Comparison of ENCODE assay signal across 22 mouse cellular contexts in genomic region chr10:59050434-59050833, GRCm38 (mm10).
DNase-seq lines count a peak whose midpoint lies in the region; ATAC-seq and TF ChIP-seq lines count a peak whose summit lies in the region.
"Had no signal": no experiment of that assay in that cellular context is flagged by ENCODE, and none has a peak within 500 bp of the region (broad histone marks: within the 10 kb centered on the region; RNA-seq: fewer than 3 reads in every experiment).

No protein-coding gene starts in this region.

- H3K9me3 ChIP-seq in lung, postnatal 0 days (ENCODE audit: low read length) = no peaks in the 10 kb centered on the region
- no peaks in the 10 kb centered on the region for H3K9me3 ChIP-seq in stomach, postnatal 0 days (ENCODE audit: control insufficient read depth, low read length)
- H3K9me3 ChIP-seq: embryonic facial prominence, embryonic 12.5 days; G1E; intestine, embryonic 15.5 days had no signal

- no peak overlapping the region for H3K9ac ChIP-seq in lung, postnatal 0 days (replicated peaks; ENCODE audit: low read depth)
- H3K9ac ChIP-seq in stomach, postnatal 0 days (ENCODE audit: low read length) = no peak overlapping the region
- H3K9ac ChIP-seq: embryonic facial prominence, embryonic 12.5 days; forebrain, embryonic 12.5 days; forebrain, postnatal 0 days; heart, embryonic 13.5 days; hindbrain, embryonic 12.5 days; intestine, embryonic 15.5 days had no signal

- intact Hi-C loops in heart, postnatal 25 days (cut with DNase I) = no loop called here

- H3K4me1 ChIP-seq in lung, postnatal 0 days (ENCODE audit: insufficient read depth, low read depth, low read length) = no peaks in the 10 kb centered on the region
- H3K4me1 ChIP-seq in stomach, postnatal 0 days (replicated peaks; ENCODE audit: control insufficient read depth, insufficient read depth) = no peaks in the 10 kb centered on the region
- H3K4me1 ChIP-seq: embryonic facial prominence, embryonic 12.5 days; forebrain, embryonic 12.5 days; heart, embryonic 13.5 days; hindbrain, embryonic 12.5 days; intestine, embryonic 15.5 days had no signal

- 77% methylated on average over 4 of the region's 4 CpGs for WGBS in lung, postnatal 0 days
- WGBS in stomach, postnatal 0 days = 81% methylated on average over 4 of the region's 4 CpGs

- no peak overlapping the region for H3K27ac ChIP-seq in lung, postnatal 0 days (ENCODE audit: low read length)
- H3K27ac ChIP-seq in stomach, postnatal 0 days (replicated peaks) = no peak overlapping the region
- H3K27ac ChIP-seq: embryonic facial prominence, embryonic 12.5 days; forebrain, embryonic 12.5 days; heart, embryonic 13.5 days; hindbrain, embryonic 12.5 days; intestine, embryonic 15.5 days had no signal

- peak; percentile 81 for DNase-seq in heart, adult 11 months
- DNase-seq in heart, postnatal 25 days (ENCODE audit: low spot score) = no peak
- DNase-seq in lung, postnatal 0 days (ENCODE audit: low spot score) = no peak
- no peak for DNase-seq in lung, postnatal 14 days
- peak; percentile 36 for DNase-seq in NIH3T3 (ENCODE audit: low read depth)
- no peak for DNase-seq in stomach, postnatal 0 days (ENCODE audit: low spot score)
- no peak for DNase-seq in adrenal gland, postnatal 4 days (ENCODE audit: low spot score in 2 of 2)
- DNase-seq in T-cell, adult 2 months (ENCODE audit: low spot score) = no peak
- DNase-seq: adrenal gland, adult 2 months; adrenal gland, postnatal 25 days; cerebellum, adult 11-12 months; cerebellum, adult 9-10 months; cerebellum, postnatal 25 days; forebrain, postnatal 0 days; gastrocnemius, postnatal 14 days; heart, postnatal 4 days had no signal

- H3K27me3 ChIP-seq in lung, postnatal 0 days (replicated peaks; ENCODE audit: insufficient read depth, low read length) = no peaks in the 10 kb centered on the region
- H3K27me3 ChIP-seq in stomach, postnatal 0 days (ENCODE audit: control insufficient read depth, insufficient read depth, low read length) = no peaks in the 10 kb centered on the region
- H3K27me3 ChIP-seq: embryonic facial prominence, embryonic 12.5 days; forebrain, embryonic 12.5 days; heart, embryonic 13.5 days; hindbrain, embryonic 12.5 days; intestine, embryonic 15.5 days had no signal

- TF ChIP-seq CTCF in lung, postnatal 0 days (IDR thresholded peaks at IDR 0.05) = peak; percentile 32
- TF ChIP-seq CTCF in stomach, postnatal 0 days (IDR thresholded peaks at IDR 0.05; ENCODE audit: low read depth) = peak; percentile 35

- H3K4me2 ChIP-seq in lung, postnatal 0 days (replicated peaks; ENCODE audit: low read depth, low read length) = no peak overlapping the region
- H3K4me2 ChIP-seq in stomach, postnatal 0 days (replicated peaks; ENCODE audit: low read depth) = no peak overlapping the region
- H3K4me2 ChIP-seq: embryonic facial prominence, embryonic 12.5 days; forebrain, embryonic 12.5 days; heart, embryonic 13.5 days; hindbrain, embryonic 12.5 days; intestine, embryonic 15.5 days had no signal

- H3K4me3 ChIP-seq in lung, postnatal 0 days (ENCODE audit: low read depth, low read length) = no peak overlapping the region
- H3K4me3 ChIP-seq in stomach, postnatal 0 days (ENCODE audit: low read depth, low read length) = no peak overlapping the region
- H3K4me3 ChIP-seq: embryonic facial prominence, embryonic 12.5 days; forebrain, embryonic 12.5 days; heart, embryonic 13.5 days; hindbrain, embryonic 12.5 days; intestine, embryonic 15.5 days had no signal

- no peaks in the 10 kb centered on the region for H3K36me3 ChIP-seq in lung, postnatal 0 days (ENCODE audit: insufficient read depth, low read length)
- no peaks in the 10 kb centered on the region for H3K36me3 ChIP-seq in stomach, postnatal 0 days (ENCODE audit: control insufficient read depth, insufficient read depth, low read length)
- H3K36me3 ChIP-seq: embryonic facial prominence, embryonic 12.5 days; forebrain, embryonic 12.5 days; G1E; heart, embryonic 13.5 days; hindbrain, embryonic 12.5 days; intestine, embryonic 15.5 days had no signal

- ATAC-seq in lung, postnatal 0 days = no peak
- ATAC-seq in stomach, postnatal 0 days (ENCODE audit: low FRiP score, low TSS enrichment) = no peak
- ATAC-seq: forebrain, postnatal 0 days; intestine, embryonic 15.5 days had no signal

- TF ChIP-seq EP300 in lung, postnatal 0 days (IDR thresholded peaks at IDR 0.05) = no peak
- no peak for TF ChIP-seq EP300 in stomach, postnatal 0 days (optimal IDR thresholded peaks at IDR 0.05)

Comparison
In these comparisons a context has a peak if more than half of its experiments do, and no peak if none do; other contexts are left out.
1. DNase-seq: peak in heart, adult 11 months (single experiment) and NIH3T3 (single experiment); none in heart, postnatal 25 days (single experiment), lung, postnatal 0 days (single experiment), lung, postnatal 14 days (single experiment), stomach, postnatal 0 days (single experiment), adrenal gland, postnatal 4 days (0 of 2) and T-cell, adult 2 months (single experiment).